Mouse (Mus musculus) lung, postnatal 0 days (tissue): Measurements from ENCODE around the gene C2cd4a.

Experiments
- CTCF ChIP-seq: IDR thresholded peaks from 2 replicates; pipeline ENCODE4 v1.5.1; 2016; ENCODE audit warnings: antibody characterized with exemption, mild to moderate bottlenecking
- EP300 ChIP-seq: IDR thresholded peaks from 2 replicates; pipeline ENCODE4 v1.6.1; 2016; ENCODE audit warnings: antibody characterized with exemption, mild to moderate bottlenecking, control low read depth

DNA sequence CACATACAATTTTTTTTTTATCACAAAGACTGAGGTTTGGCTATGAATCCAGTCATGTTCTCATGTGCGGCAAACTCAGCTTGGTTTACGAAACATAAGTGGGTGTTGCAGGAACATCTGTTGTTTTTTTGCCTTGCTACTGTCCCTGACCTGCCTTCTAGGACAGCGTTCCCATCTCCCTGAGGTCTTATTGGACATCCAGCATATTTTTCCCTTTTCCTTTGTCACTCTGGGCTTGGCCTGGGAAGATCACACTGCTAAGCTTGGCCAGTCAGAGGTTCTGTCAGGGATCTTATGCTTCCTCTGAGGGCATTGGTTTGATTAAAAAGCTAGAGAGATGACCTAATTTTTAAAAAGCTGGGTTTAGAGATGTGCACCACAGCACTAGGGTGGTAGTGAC, 21.0 kb downstream of the C2cd4a start:
- TF ChIP-seq EP300 (no peak), CTCF (no peak)
